In the genomic region with DNA sequence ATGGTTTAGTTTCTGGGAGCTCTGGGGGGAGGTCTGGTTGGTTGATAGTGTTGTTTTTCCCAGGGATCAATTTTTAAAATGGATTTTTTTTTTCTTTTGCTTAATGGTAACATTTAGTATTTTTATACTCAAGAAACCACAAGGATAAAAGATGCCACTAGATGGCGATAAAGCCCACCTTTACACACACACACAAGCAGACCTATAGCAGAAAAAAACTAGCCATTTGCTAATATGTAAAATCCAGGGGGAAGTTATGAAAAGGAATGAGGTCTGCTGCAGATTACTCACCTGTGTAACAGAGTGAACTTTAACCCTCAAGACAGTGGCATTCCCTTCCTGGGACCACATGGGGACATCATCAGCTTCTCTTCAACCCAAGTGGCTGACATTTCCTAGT, we compare ENCODE assay signal across 8 mouse cellular contexts. TPM values are rescaled to one million over a fixed set of nuclear protein-coding genes. Genes with fewer than 3 reads are reported as not detected.
DNase-seq lines count a peak whose midpoint lies in the region; ATAC-seq and TF ChIP-seq lines count a peak whose summit lies in the region.

No protein-coding gene starts in this region.

- WGBS in forebrain, embryonic 13.5 days: 3% methylated on average over 1 of the region's 1 CpGs
- 0% methylated on average over 1 of the region's 1 CpGs for WGBS in forebrain, embryonic 11.5 days
- WGBS in midbrain, postnatal 0 days: 0% methylated on average over 1 of the region's 1 CpGs

- H3K27me3 ChIP-seq in forebrain, embryonic 13.5 days: no peaks in the 10 kb centered on the region
- no peaks in the 10 kb centered on the region for H3K27me3 ChIP-seq in forebrain, embryonic 11.5 days (ENCODE audit: control insufficient read depth, insufficient read depth, low read length)
- no peaks in the 10 kb centered on the region for H3K27me3 ChIP-seq in midbrain, postnatal 0 days (ENCODE audit: insufficient read depth, low read length)

- H3K4me1 ChIP-seq in forebrain, embryonic 13.5 days: no peaks in the 10 kb centered on the region
- no peaks in the 10 kb centered on the region for H3K4me1 ChIP-seq in forebrain, embryonic 11.5 days (replicated peaks; ENCODE audit: control insufficient read depth, insufficient read depth, low read length)
- H3K4me1 ChIP-seq in midbrain, postnatal 0 days (ENCODE audit: insufficient read depth, low read length): no peaks in the 10 kb centered on the region

- no peak for DNase-seq in forebrain, embryonic 11.5 days (ENCODE audit: low spot score)
- peak; percentile 54 for DNase-seq in right cerebral cortex, adult 18-20 months
- no peak for DNase-seq in right cerebral cortex, postnatal 4 days
- DNase-seq in embryo, embryonic 11 days: peak; percentile 77
- peak; percentile 53 for DNase-seq in kidney, postnatal 36 days
- DNase-seq in midbrain, postnatal 0 days (ENCODE audit: low spot score): peak; percentile 90
- no peak for DNase-seq in spleen, adult 12 weeks (ENCODE audit: low spot score)

- H3K36me3 ChIP-seq in forebrain, embryonic 13.5 days (ENCODE audit: poor library complexity, severe bottlenecking): no peaks in the 10 kb centered on the region
- H3K36me3 ChIP-seq in forebrain, embryonic 11.5 days (ENCODE audit: control insufficient read depth, insufficient read depth, low read length): no peaks in the 10 kb centered on the region
- H3K36me3 ChIP-seq in midbrain, postnatal 0 days (ENCODE audit: insufficient read depth, low read length): no peaks in the 10 kb centered on the region

- H3K4me3 ChIP-seq in forebrain, embryonic 13.5 days: no peak overlapping the region
- no peak overlapping the region for H3K4me3 ChIP-seq in forebrain, embryonic 11.5 days (ENCODE audit: low read depth, low read length)
- no peak overlapping the region for H3K4me3 ChIP-seq in midbrain, postnatal 0 days (ENCODE audit: low read depth, low read length)

- ATAC-seq in forebrain, embryonic 13.5 days: 0 out of 2 replicates have a peak, but pooled peaks have one; percentile 59
- ATAC-seq in forebrain, embryonic 11.5 days (replicated peaks; ENCODE audit: low FRiP score): no peak
- no peak for ATAC-seq in midbrain, postnatal 0 days (ENCODE audit: low FRiP score)

- no peaks in the 10 kb centered on the region for H3K9me3 ChIP-seq in forebrain, embryonic 13.5 days (replicated peaks)
- H3K9me3 ChIP-seq in forebrain, embryonic 11.5 days (ENCODE audit: control insufficient read depth, low read length): no peaks in the 10 kb centered on the region
- H3K9me3 ChIP-seq in midbrain, postnatal 0 days (ENCODE audit: low read length): no peaks in the 10 kb centered on the region

- peak; percentile 83 for TF ChIP-seq CTCF in midbrain, postnatal 0 days (IDR thresholded peaks at IDR 0.05)

- H3K4me2 ChIP-seq in forebrain, embryonic 13.5 days: no peak overlapping the region
- H3K4me2 ChIP-seq in forebrain, embryonic 11.5 days (ENCODE audit: low read depth, low read length, severe bottlenecking): no peak overlapping the region
- H3K4me2 ChIP-seq in midbrain, postnatal 0 days (ENCODE audit: low read depth, low read length, poor library complexity, severe bottlenecking): no peak overlapping the region

- H3K9ac ChIP-seq in forebrain, embryonic 13.5 days: no peak overlapping the region
- H3K9ac ChIP-seq in forebrain, embryonic 11.5 days (ENCODE audit: low read length): no peak overlapping the region
- H3K9ac ChIP-seq in midbrain, postnatal 0 days (replicated peaks; ENCODE audit: low read length, poor library complexity, severe bottlenecking): no peak overlapping the region

- no peak overlapping the region for H3K27ac ChIP-seq in forebrain, embryonic 13.5 days
- H3K27ac ChIP-seq in forebrain, embryonic 11.5 days (ENCODE audit: low read depth, low read length): no peak overlapping the region
- H3K27ac ChIP-seq in midbrain, postnatal 0 days (ENCODE audit: low read depth, low read length): no peak overlapping the region

RNA-seq across cellular contexts. Expression of gene Pced1b, which starts 51.3 kb away (rescaled TPM):
- 2.5 and 2.6 TPM in 2 replicates for polyA plus RNA-seq in forebrain, embryonic 13.5 days (2015; fragmentation: Nextera tagmentation; extraction: Ambion mirVana)
- polyA plus RNA-seq in forebrain, embryonic 11.5 days (2014; fragmentation: Nextera tagmentation; extraction: Ambion mirVana): 3.9 and 5.1 TPM in 2 replicates
- 8.8 and 10.4 TPM in 2 replicates for total RNA-seq in midbrain, postnatal 0 days (2014; rRNA removed)
- 7.0 and 8.1 TPM in 2 replicates for polyA plus RNA-seq in midbrain, postnatal 0 days (2015; fragmentation: Nextera tagmentation; extraction: Ambion mirVana)

RNA-seq across cellular contexts. Expression of gene Amigo2, which starts 51.5 kb away (rescaled TPM):
- 3.2 and 3.6 TPM in 2 replicates for polyA plus RNA-seq in forebrain, embryonic 13.5 days (2015; fragmentation: Nextera tagmentation; extraction: Ambion mirVana)
- 3.4 and 4.3 TPM in 2 replicates for polyA plus RNA-seq in forebrain, embryonic 11.5 days (2014; fragmentation: Nextera tagmentation; extraction: Ambion mirVana)
- total RNA-seq in midbrain, postnatal 0 days (2014; rRNA removed): 21.8 and 22.4 TPM in 2 replicates
- 17.4 and 20.1 TPM in 2 replicates for polyA plus RNA-seq in midbrain, postnatal 0 days (2015; fragmentation: Nextera tagmentation; extraction: Ambion mirVana)

Comparison
In these comparisons a context has a peak if more than half of its experiments do, and no peak if none do; other contexts are left out.
1. DNase-seq: peak in right cerebral cortex, adult 18-20 months (single experiment), embryo, embryonic 11 days (single experiment), kidney, postnatal 36 days (2 of 2) and midbrain, postnatal 0 days (single experiment); none in forebrain, embryonic 11.5 days (single experiment), right cerebral cortex, postnatal 4 days (single experiment) and spleen, adult 12 weeks (single experiment).